Mouse (Mus musculus): ENCODE measurements around the gene Rnf114. TPM values are rescaled to one million over a fixed set of nuclear protein-coding genes. Genes with fewer than 3 reads are reported as not detected.
A peak's percentile ranks its signal among the peaks of the same experiment; 100 is the strongest.

The Rnf114 gene
- polyA plus RNA-seq, 1 experiment from 2014 or later = 82.8 TPM

DNA sequence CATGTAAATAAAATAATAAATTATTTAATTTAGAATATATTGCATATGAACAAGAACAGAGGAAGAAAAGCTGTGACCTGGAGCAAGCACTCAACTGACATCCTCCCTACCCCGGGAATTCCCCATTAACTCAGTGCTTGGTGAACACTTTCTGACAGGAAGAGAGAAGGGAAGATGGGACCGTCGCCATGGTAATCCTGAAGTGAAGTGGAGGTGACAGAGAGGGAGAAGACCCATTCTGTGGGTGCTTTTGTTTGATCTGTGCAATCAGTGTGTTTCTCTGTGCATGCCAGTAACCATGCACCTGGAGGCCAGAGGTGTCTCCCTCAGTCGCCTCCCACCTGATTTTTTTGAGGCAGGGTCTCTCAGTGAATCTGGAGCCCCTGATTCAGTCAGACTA lies 59.8 kb downstream of the Rnf114 start:
- Histone ChIP-seq H3K27ac (ENCODE audit: low read depth) (peak overlapping the region; percentile 63; the same call in 1 of the 2 replicates), H3K9me3 (ENCODE audit: control insufficient read depth, low read length) (no peaks in the 10 kb centered on the region), H3K27me3 (replicated peaks; ENCODE audit: control insufficient read depth, insufficient read depth, low read length) (no peaks in the 10 kb centered on the region), H3K4me2 (ENCODE audit: low read length) (no peak overlapping the region), H3K36me3 (ENCODE audit: control insufficient read depth, insufficient read depth, low read length) (no peaks in the 10 kb centered on the region), H3K4me1 (replicated peaks; ENCODE audit: control insufficient read depth, insufficient read depth, low read length) (peaks cover 16% of the 10 kb centered on the region), H3K4me3 (ENCODE audit: low read depth, low read length) (no peak overlapping the region), H3K9ac (ENCODE audit: low read length) (no peak overlapping the region)
- ATAC-seq (replicated peaks; ENCODE audit: low FRiP score, low TSS enrichment, low read depth) (no peak), DNase-seq (ENCODE audit: low spot score) (no peak)
- WGBS = 74% methylated on average over 4 of the region's 4 CpGs

GRCm38 (mm10) chr2:167552927-167553402 lies 60.5 kb downstream of the Rnf114 start:
- WGBS = 16% methylated on average over 11 of the region's 11 CpGs
- DNase-seq (ENCODE audit: low spot score) = no peak

DNA sequence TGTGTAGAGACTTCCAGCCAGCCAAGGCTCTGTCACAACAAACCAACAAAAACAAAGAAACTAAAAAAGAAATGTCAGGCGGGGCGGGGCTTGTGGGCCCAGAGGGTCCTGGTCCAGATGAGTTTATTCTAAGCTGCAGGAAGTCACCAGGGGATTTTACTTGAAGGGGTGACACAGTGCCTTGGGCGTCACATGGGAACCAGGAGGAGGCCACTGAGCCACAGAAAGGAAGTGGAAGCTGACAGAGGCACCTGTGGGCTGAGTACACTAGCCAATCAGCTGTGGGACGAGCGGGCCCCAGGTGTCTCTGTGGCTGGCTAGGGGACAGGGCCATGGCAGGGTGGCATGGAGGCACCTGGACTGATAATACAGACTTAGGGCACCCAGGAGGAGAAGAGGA lies 63.3 kb downstream of the Rnf114 start:
- Histone ChIP-seq H3K9ac (ENCODE audit: low read length) (no peak overlapping the region), H3K4me2 (ENCODE audit: low read length) (no peak overlapping the region), H3K9me3 (ENCODE audit: control insufficient read depth, low read length) (no peaks in the 10 kb centered on the region), H3K27me3 (replicated peaks; ENCODE audit: control insufficient read depth, insufficient read depth, low read length) (no peaks in the 10 kb centered on the region), H3K4me3 (ENCODE audit: low read depth, low read length) (no peak overlapping the region), H3K36me3 (ENCODE audit: control insufficient read depth, insufficient read depth, low read length) (no peaks in the 10 kb centered on the region), H3K4me1 (replicated peaks; ENCODE audit: control insufficient read depth, insufficient read depth, low read length) (peaks cover 24% of the 10 kb centered on the region), H3K27ac (ENCODE audit: low read depth) (no peak overlapping the region)
- DNase-seq (ENCODE audit: low spot score) = no peak
- no peak for ATAC-seq (replicated peaks; ENCODE audit: low FRiP score, low TSS enrichment, low read depth)
- 92% methylated on average over 5 of the region's 5 CpGs for WGBS

More at GRCm38 (mm10) chr2:167552927-167553402, 60.5 kb downstream of the Rnf114 start:
- H3K4me3 ChIP-seq (ENCODE audit: low read depth, low read length) = no peak overlapping the region
- H3K4me1 ChIP-seq (replicated peaks; ENCODE audit: control insufficient read depth, insufficient read depth, low read length) = peaks cover 16% of the 10 kb centered on the region
- no peaks in the 10 kb centered on the region for H3K9me3 ChIP-seq (ENCODE audit: control insufficient read depth, low read length)
- H3K9ac ChIP-seq (ENCODE audit: low read length) = no peak overlapping the region
- H3K36me3 ChIP-seq (ENCODE audit: control insufficient read depth, insufficient read depth, low read length) = no peaks in the 10 kb centered on the region
- ATAC-seq (replicated peaks; ENCODE audit: low FRiP score, low TSS enrichment, low read depth) = peak; percentile 73
- H3K27ac ChIP-seq (ENCODE audit: low read depth) = peak overlapping the region; percentile 63
- H3K27me3 ChIP-seq (replicated peaks; ENCODE audit: control insufficient read depth, insufficient read depth, low read length) = no peaks in the 10 kb centered on the region
- no peak overlapping the region for H3K4me2 ChIP-seq (ENCODE audit: low read length)

DNA sequence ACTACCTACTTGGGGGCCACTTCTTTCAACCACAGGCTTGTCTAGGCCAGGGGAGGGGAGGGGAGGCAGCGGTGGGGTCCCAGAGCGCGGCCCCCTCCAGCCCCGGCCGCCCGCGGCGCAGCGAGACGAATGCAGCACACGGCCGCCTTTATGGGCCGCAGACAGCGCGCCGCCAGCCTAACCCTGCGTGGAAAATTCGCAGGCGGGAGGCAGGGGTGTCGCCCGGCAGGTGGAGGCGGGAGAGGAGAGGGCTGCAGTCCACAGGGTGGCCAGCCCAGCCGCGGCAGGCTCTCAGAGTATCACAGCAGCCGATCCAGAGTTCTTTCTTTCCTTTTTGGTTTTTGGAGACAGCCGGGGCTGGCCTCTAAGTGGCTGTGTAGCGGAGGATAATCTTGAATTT lies 67.0 kb downstream of the Rnf114 start:
- peak overlapping the region; percentile 43; the same call in 1 of the 2 replicates for H3K27ac ChIP-seq (ENCODE audit: low read depth)
- WGBS = 16% methylated on average over 27 of the region's 27 CpGs
- no peaks in the 10 kb centered on the region for H3K27me3 ChIP-seq (replicated peaks; ENCODE audit: control insufficient read depth, insufficient read depth, low read length)
- 0 out of 2 replicates have a peak overlapping the region, but pooled peaks have one; percentile 8 for H3K4me3 ChIP-seq (ENCODE audit: low read depth, low read length)
- ATAC-seq (replicated peaks; ENCODE audit: low FRiP score, low TSS enrichment, low read depth) (no peak), DNase-seq (ENCODE audit: low spot score) (no peak)
- H3K9ac ChIP-seq (ENCODE audit: low read length) = 0 out of 2 replicates have a peak overlapping the region, but pooled peaks have one; percentile 30
- H3K9me3 ChIP-seq (ENCODE audit: control insufficient read depth, low read length) = no peaks in the 10 kb centered on the region
- H3K4me2 ChIP-seq (ENCODE audit: low read length) = peak overlapping the region; percentile 42
- no peaks in the 10 kb centered on the region for H3K36me3 ChIP-seq (ENCODE audit: control insufficient read depth, insufficient read depth, low read length)
- peaks cover 29% of the 10 kb centered on the region for H3K4me1 ChIP-seq (replicated peaks; ENCODE audit: control insufficient read depth, insufficient read depth, low read length)

DNA sequence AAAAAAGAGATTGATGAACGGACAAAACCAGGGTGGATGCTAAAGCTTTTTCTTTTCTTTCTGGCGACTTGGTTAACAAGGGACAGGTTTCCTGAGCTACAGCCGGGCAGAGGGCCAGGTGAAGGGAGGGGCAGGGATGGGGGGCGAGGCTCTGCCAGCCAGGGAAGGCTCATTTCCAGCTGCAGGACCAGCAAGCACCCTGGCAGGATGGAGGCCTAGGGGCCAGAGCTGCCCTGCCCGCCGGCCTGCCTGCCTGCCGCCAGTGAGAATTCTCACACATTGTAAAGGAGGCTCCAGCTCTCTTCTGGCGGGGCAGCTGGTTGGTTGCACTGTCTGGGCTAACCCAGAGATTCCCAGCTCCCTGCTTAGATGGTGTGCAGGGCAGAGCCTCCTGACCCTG lies 69.7 kb downstream of the Rnf114 start:
- Histone ChIP-seq H3K9ac (ENCODE audit: low read length) (no peak overlapping the region), H3K4me3 (ENCODE audit: low read depth, low read length) (no peak overlapping the region), H3K9me3 (ENCODE audit: control insufficient read depth, low read length) (no peaks in the 10 kb centered on the region), H3K36me3 (ENCODE audit: control insufficient read depth, insufficient read depth, low read length) (no peaks in the 10 kb centered on the region), H3K4me2 (ENCODE audit: low read length) (no peak overlapping the region), H3K4me1 (replicated peaks; ENCODE audit: control insufficient read depth, insufficient read depth, low read length) (peaks cover 35% of the 10 kb centered on the region), H3K27ac (ENCODE audit: low read depth) (peak overlapping the region; percentile 54), H3K27me3 (replicated peaks; ENCODE audit: control insufficient read depth, insufficient read depth, low read length) (no peaks in the 10 kb centered on the region)
- no peak for ATAC-seq (replicated peaks; ENCODE audit: low FRiP score, low TSS enrichment, low read depth)
- WGBS = 37% methylated on average over 8 of the region's 8 CpGs
- DNase-seq (ENCODE audit: low spot score) = no peak

DNA sequence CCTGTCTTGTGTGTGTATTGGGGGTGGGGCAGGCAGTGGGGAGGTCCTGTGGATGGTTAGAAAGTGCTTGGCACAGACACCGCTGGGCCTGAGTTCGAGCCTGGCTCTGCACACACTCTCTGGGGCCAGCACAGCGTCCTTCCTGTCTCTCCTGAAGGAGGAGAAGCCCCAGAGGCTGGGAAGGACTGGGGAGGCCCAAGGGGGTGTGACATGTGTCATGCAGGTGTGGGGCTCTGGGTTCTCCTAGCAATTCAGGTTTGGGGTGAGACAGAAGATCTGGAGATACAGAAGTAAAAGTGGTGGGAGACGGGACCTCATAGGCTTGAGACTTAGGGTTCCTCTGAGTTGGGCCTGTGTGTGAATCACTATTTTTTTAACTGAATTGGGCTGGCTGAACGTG lies 70.6 kb downstream of the Rnf114 start:
- no peak overlapping the region for H3K9ac ChIP-seq (ENCODE audit: low read length)

GRCm38 (mm10) chr2:167563703-167564102 lies 71.3 kb downstream of the Rnf114 start:
- Histone ChIP-seq H3K27ac (ENCODE audit: low read depth) (peak overlapping the region; percentile 47; the same call in 1 of the 2 replicates), H3K9ac (ENCODE audit: low read length) (no peak overlapping the region), H3K27me3 (replicated peaks; ENCODE audit: control insufficient read depth, insufficient read depth, low read length) (no peaks in the 10 kb centered on the region), H3K4me3 (ENCODE audit: low read depth, low read length) (no peak overlapping the region), H3K4me2 (ENCODE audit: low read length) (no peak overlapping the region), H3K4me1 (replicated peaks; ENCODE audit: control insufficient read depth, insufficient read depth, low read length) (peaks cover 35% of the 10 kb centered on the region), H3K9me3 (ENCODE audit: control insufficient read depth, low read length) (no peaks in the 10 kb centered on the region), H3K36me3 (ENCODE audit: control insufficient read depth, insufficient read depth, low read length) (no peaks in the 10 kb centered on the region)
- DNase-seq (ENCODE audit: low spot score) = no peak
- 0 out of 2 replicates have a peak, but pooled peaks have one; percentile 48 for ATAC-seq (replicated peaks; ENCODE audit: low FRiP score, low TSS enrichment, low read depth)
- 23% methylated on average over 12 of the region's 12 CpGs for WGBS

More for the DNA sequence above, 70.6 kb downstream of the Rnf114 start:
- Histone ChIP-seq H3K9me3 (ENCODE audit: control insufficient read depth, low read length) (no peaks in the 10 kb centered on the region), H3K27ac (ENCODE audit: low read depth) (peak overlapping the region; percentile 54; the same call in 1 of the 2 replicates), H3K4me2 (ENCODE audit: low read length) (no peak overlapping the region), H3K4me1 (replicated peaks; ENCODE audit: control insufficient read depth, insufficient read depth, low read length) (peaks cover 35% of the 10 kb centered on the region), H3K27me3 (replicated peaks; ENCODE audit: control insufficient read depth, insufficient read depth, low read length) (no peaks in the 10 kb centered on the region), H3K36me3 (ENCODE audit: control insufficient read depth, insufficient read depth, low read length) (no peaks in the 10 kb centered on the region), H3K4me3 (ENCODE audit: low read depth, low read length) (no peak overlapping the region)
- 62% methylated on average over 5 of the region's 5 CpGs for WGBS
- DNase-seq (ENCODE audit: low spot score) = no peak
- no peak for ATAC-seq (replicated peaks; ENCODE audit: low FRiP score, low TSS enrichment, low read depth)

GRCm38 (mm10) chr2:167564551-167565311 lies 72.3 kb downstream of the Rnf114 start:
- H3K4me3 ChIP-seq (ENCODE audit: low read depth, low read length) = no peak overlapping the region
- H3K9me3 ChIP-seq (ENCODE audit: control insufficient read depth, low read length) = no peaks in the 10 kb centered on the region
- 70% methylated on average over 13 of the region's 13 CpGs for WGBS
- DNase-seq (ENCODE audit: low spot score) = no peak
- H3K27me3 ChIP-seq (replicated peaks; ENCODE audit: control insufficient read depth, insufficient read depth, low read length) = no peaks in the 10 kb centered on the region
- H3K9ac ChIP-seq (ENCODE audit: low read length) = no peak overlapping the region
- H3K4me1 ChIP-seq (replicated peaks; ENCODE audit: control insufficient read depth, insufficient read depth, low read length) = peaks cover 29% of the 10 kb centered on the region
- H3K36me3 ChIP-seq (ENCODE audit: control insufficient read depth, insufficient read depth, low read length) = no peaks in the 10 kb centered on the region
- ATAC-seq (replicated peaks; ENCODE audit: low FRiP score, low TSS enrichment, low read depth) = no peak
- H3K27ac ChIP-seq (ENCODE audit: low read depth) = no peak overlapping the region
- no peak overlapping the region for H3K4me2 ChIP-seq (ENCODE audit: low read length)

GRCm38 (mm10) chr2:167565312-167565656 lies 72.8 kb downstream of the Rnf114 start:
- Histone ChIP-seq H3K4me3 (ENCODE audit: low read depth, low read length) (no peak overlapping the region), H3K4me2 (ENCODE audit: low read length) (peak overlapping the region; percentile 36), H3K9me3 (ENCODE audit: control insufficient read depth, low read length) (no peaks in the 10 kb centered on the region), H3K27ac (ENCODE audit: low read depth) (peak overlapping the region; percentile 73), H3K4me1 (replicated peaks; ENCODE audit: control insufficient read depth, insufficient read depth, low read length) (peaks cover 30% of the 10 kb centered on the region), H3K36me3 (ENCODE audit: control insufficient read depth, insufficient read depth, low read length) (no peaks in the 10 kb centered on the region), H3K27me3 (replicated peaks; ENCODE audit: control insufficient read depth, insufficient read depth, low read length) (no peaks in the 10 kb centered on the region), H3K9ac (ENCODE audit: low read length) (no peak overlapping the region)
- no peak for DNase-seq (ENCODE audit: low spot score)
- WGBS = 59% methylated on average over 3 of the region's 3 CpGs
- no peak for ATAC-seq (replicated peaks; ENCODE audit: low FRiP score, low TSS enrichment, low read depth)
